Mouse (Mus musculus): ENCODE data around the gene Capg.

The Capg gene

DNA sequence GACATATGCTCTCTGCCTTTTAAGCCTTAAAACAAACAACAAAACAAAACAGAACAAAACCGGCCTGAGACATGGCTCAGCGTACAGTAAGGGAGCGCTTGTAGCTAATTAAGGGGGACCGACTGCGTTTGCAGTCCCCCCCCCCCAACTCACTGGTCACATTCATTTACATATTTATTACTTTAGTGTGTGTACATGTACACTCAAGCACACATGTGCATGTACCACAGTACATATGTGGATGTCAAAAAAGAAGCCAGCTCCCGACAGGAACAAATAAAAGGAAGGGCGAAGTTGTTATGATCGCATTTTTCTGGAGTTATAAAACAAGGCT lies 8.9 kb downstream of the Capg start:
- in situ Hi-C loops (cut with MboI; ENCODE audit: low pct_unique_long_range_greater_than_20kb in 1 of 2, low sequenced_read_pairs in 2 of 2, unreplicated experiment in 1 of 2) = loop anchor here (5.0 to 25.0 kb wide), 2 partner anchors 279 to 284 kb away; no protein-coding TSS in a partner anchor

DNA sequence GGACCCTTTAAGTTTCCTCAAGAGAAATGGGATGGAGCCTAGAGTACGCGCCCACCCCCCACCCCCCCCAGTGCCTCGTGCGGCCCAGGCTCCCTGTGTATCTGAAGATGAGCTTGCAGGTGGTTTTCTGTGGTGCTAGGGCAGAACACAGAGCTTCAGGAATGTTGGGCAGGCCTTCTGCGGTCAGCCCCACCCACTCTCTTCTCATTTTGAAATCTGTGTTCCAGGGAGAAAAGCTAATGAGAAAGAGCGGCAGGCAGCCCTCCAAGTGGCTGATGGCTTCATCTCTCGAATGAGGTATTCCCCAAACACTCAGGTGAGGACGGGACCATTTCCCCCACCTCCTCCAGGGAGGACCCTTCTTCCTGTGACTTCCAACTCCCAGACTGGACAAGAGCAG lies 16.6 kb downstream of the Capg start:
- in situ Hi-C loops (cut with MboI; ENCODE audit: low pct_unique_long_range_greater_than_20kb in 1 of 2, low sequenced_read_pairs in 2 of 2, unreplicated experiment in 1 of 2) = loop anchor here in 1 of 2 experiments (25.0 kb wide), 1 partner anchor 276 kb away; no protein-coding TSS in a partner anchor

DNA sequence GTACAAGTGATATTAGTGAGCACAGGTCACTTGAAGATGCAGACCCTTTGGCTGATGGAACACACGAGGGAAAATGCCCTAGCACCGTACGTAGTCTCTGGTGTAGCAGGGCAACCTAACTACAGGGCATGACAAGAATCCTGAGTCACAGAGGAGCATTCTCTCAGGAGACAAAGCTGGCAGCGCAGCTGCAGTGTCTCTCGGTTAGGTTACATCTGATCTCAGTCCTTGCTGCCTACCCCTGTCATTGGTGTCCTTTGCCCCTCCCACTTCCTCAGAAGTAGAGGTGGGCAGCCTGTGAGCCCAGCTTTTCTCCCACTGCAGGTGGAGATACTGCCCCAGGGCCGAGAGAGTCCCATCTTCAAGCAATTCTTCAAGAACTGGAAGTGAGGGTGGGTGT lies 18.3 kb downstream of the Capg start:
- in situ Hi-C loops (cut with MboI; ENCODE audit: low pct_unique_long_range_greater_than_20kb in 1 of 2, low sequenced_read_pairs in 2 of 2, unreplicated experiment in 1 of 2) = loop anchor here in 1 of 2 experiments (25.0 kb wide), 1 partner anchor 275 kb away; no protein-coding TSS in a partner anchor

DNA sequence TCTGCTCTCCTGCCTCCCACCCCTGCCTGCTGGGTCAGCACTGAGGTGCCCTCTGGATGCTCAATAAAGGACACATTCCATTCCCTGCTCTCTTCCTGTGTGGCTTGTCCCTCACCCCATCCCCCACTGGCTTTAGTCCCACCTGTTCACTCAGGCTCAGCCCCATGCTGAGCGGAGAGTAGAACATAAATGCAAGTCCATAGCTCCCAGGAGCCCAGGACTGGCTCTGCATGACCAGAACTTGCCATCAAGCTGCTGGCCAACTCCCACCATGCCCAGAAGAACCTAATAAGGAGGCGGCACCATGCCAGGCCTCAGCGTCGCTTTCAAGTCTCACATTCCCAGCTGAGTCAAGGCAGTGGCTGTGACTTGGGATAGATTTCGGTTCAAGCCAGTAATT lies 18.7 kb downstream of the Capg start:
- in situ Hi-C loops (cut with MboI; ENCODE audit: low pct_unique_long_range_greater_than_20kb in 1 of 2, low sequenced_read_pairs in 2 of 2, unreplicated experiment in 1 of 2) = loop anchor here in 1 of 2 experiments (25.0 kb wide), 1 partner anchor 274 kb away; no protein-coding TSS in a partner anchor

DNA sequence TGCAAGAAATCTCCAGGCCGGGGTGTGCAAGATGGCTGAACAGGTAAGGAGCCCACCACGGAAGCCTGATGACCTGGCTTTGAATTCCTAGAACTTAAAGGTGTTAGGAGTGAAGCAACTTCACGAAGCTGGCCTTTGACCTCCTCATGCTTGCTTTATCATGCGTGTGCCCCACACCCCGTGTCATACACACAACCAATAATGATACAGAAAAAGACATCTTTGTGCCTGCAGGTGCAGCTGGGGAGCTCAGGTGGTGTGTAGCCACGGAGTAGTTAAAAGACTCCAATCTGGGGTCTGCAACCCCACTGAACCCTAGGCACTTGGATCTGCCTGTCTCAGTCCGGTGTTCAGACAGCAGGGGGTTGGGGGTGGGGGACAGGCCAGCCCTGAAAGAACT lies 21.3 kb downstream of the Capg start:
- in situ Hi-C loops (cut with MboI; ENCODE audit: low pct_unique_long_range_greater_than_20kb in 1 of 2, low sequenced_read_pairs in 2 of 2, unreplicated experiment in 1 of 2) = loop anchor here in 1 of 2 experiments (25.0 kb wide), 1 partner anchor 272 kb away; no protein-coding TSS in a partner anchor

DNA sequence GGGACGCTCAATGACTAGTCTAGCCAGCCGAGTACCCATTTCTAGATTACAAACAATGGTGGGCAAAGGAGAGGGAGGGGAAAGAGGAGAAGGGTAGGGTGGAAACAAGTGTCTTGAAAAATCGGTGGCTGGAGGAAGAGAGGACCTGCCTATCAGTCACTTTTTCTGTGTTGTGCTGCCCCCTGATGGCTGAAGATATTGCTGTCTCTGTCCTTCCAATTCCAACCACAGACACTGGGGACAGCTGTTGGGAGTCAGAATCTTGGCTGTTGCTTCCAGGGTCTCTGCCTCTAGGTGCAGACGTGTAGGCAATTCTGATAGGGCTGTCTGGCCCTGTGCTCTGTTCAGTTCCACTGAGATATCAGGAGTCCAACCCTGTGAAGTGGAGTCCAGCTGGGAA lies 21.9 kb downstream of the Capg start:
- in situ Hi-C loops (cut with MboI; ENCODE audit: low pct_unique_long_range_greater_than_20kb in 1 of 2, low sequenced_read_pairs in 2 of 2, unreplicated experiment in 1 of 2) = loop anchor here in 1 of 2 experiments (25.0 kb wide), 1 partner anchor 271 kb away; no protein-coding TSS in a partner anchor

DNA sequence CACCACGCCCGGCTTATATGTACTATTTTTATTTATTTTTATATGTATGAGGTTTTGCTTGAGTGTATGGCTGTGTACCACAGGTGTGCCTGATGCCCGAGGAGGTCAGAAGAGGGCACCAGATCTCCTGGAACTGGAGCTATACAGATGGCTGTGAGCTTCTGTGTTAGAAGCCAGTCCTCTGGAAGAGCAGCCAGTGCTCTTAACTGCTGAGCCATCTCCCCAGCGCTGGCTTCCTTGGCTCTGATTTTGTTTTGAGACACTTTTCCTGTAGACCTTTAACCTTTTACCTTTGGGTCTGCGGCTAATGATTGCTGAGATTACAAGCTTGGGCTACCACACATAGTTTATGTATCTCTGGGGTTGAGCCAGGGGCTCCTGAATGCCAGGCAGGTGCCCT lies 23.3 kb downstream of the Capg start:
- in situ Hi-C loops (cut with MboI; ENCODE audit: low pct_unique_long_range_greater_than_20kb in 1 of 2, low sequenced_read_pairs in 2 of 2, unreplicated experiment in 1 of 2) = loop anchor here in 1 of 2 experiments (25.0 kb wide), 1 partner anchor 270 kb away; no protein-coding TSS in a partner anchor

DNA sequence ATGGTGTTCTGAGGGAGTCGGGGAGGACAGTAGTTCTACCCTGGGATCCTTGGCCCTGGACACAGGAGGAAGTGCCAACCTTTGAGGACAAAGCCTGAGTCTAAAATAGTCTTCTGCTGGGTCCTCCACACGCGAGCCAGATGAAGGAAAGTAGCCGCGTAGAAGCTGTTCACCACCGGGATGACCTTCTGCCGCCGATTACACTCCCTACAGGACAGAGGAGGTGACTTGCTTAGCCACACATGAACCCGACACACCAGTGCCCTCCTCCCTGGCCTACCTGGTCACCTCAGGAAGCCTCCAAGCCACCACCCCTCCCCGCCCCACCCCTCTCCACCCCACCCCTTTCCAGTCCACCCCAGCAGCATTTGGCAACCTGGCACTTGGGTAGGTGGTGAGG lies 24.5 kb downstream of the Capg start:
- in situ Hi-C loops (cut with MboI; ENCODE audit: low pct_unique_long_range_greater_than_20kb in 1 of 2, low sequenced_read_pairs in 2 of 2, unreplicated experiment in 1 of 2) = loop anchor here in 1 of 2 experiments (25.0 kb wide), 1 partner anchor 269 kb away; no protein-coding TSS in a partner anchor

DNA sequence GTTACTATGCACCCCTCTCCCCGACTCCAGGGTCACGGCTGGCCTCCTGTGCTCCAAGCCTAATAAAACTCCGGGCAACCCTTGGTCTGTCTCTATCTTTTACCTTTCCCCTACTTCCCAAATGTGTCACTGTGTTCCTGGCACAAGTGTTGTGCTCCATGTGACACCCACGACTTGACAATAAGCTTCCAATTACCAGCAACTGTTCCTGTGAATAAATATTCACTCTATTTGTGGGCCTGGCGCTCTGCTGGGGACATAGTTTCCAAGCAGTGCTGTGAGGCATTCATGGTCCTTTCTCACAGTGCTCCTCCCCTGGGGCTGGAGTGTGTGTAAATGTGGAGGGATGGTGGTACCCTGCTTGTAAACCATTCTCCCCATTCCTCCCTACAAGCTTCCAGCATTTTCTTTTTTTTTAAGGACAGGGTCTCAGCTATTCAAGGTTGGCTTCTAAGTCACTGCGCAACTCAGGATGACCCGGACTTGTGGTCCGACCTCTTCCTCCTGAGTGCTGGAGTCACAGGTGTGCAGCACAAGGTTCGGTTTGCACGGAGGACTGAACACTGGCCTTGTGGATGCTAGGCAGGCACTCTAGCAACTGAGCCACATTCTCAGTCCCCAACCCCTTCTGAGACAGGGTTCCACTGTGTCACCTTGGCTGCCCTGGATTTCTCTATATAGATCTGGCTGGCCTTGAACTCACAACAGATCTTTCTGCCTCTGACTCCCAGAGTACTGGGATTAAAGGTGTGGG lies 26.6 kb downstream of the Capg start:
- in situ Hi-C loops (cut with MboI; ENCODE audit: low pct_unique_long_range_greater_than_20kb in 1 of 2, low sequenced_read_pairs in 2 of 2, unreplicated experiment in 1 of 2) = loop anchor here in 1 of 2 experiments (5.0 to 25.0 kb wide), 2 partner anchors 34 to 266 kb away; no protein-coding TSS in a partner anchor

DNA sequence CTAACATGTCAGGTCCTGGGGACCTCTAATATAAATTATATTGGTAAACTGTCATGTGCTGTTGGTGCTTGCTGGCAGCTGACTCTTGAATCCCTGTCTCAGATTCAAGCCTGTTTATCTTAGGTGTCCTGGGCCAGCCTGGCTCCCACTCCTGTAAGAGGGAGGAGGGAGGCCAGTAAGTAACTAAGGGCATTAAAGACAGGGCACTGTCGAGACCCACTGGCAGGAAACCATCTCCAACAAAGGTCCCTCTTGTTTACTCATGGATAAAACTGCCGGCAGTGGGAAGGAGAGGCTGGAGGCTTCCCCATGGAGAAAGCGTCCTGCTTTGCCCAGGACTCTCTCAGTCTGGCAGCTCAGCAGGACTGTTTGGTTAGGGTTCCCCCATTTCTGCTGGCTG lies 27.6 kb downstream of the Capg start:
- in situ Hi-C loops (cut with MboI; ENCODE audit: low pct_unique_long_range_greater_than_20kb in 1 of 2, low sequenced_read_pairs in 2 of 2, unreplicated experiment in 1 of 2) = loop anchor here in 1 of 2 experiments (5.0 to 25.0 kb wide), 2 partner anchors 35 to 265 kb away; no protein-coding TSS in a partner anchor

DNA sequence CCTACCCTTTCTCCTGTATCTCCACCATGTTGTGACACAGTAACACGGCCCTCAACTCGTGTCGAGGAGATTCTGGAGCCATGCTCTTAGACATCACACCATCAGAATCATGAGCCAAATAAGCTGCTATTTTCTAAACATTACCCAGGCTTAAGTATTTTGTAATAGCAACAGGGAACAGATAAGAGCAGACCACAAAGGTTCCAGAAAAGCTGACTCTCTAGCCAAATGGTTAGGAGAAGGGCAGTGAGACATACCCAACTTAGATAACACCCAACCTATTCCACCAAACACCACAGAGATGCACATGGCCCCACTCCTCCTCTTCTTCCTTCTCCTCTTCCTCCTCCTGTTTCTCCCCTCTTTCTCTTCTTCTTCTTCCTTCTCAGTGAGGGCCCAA lies 31.9 kb downstream of the Capg start:
- in situ Hi-C loops (cut with MboI; ENCODE audit: low pct_unique_long_range_greater_than_20kb in 1 of 2, low sequenced_read_pairs in 2 of 2, unreplicated experiment in 1 of 2) = no loop called here

DNA sequence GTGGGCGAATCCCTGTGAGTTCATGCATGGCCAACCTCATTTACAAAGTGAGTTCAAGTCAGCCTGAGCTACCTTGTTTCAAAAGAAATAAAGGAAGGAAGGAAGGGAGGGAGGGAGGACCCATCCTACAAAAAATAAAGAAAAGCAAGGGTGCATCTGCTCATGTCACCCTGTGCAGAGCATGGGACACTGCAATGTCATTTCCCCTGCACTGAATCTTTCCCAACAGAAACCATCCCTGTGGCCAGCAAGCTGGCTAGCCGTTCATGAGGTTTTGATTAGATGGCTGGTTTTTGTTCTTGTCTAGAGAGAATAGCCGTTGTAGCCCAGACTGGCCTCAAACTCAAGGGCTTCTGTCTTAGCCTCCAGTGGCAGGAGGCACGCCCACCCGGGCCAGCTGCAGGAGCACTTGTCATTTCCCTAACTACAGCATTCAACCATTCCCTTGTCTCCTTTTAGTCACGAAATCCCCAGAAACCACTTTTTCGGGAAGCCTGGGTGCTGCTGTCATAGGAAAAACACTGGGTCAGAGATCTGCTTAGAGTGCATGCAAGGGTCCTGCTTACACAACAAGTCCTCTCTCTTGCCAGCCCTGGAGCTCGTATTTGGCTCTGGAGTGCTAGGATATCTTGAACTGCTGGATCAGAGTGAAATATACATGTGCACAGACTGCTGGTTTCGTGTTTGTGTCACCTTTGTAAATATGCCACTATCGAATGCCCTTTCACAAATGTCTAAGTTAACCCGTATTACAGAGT lies 37.6 kb downstream of the Capg start:
- in situ Hi-C loops (cut with MboI; ENCODE audit: low pct_unique_long_range_greater_than_20kb in 1 of 2, low sequenced_read_pairs in 2 of 2, unreplicated experiment in 1 of 2) = no loop called here

DNA sequence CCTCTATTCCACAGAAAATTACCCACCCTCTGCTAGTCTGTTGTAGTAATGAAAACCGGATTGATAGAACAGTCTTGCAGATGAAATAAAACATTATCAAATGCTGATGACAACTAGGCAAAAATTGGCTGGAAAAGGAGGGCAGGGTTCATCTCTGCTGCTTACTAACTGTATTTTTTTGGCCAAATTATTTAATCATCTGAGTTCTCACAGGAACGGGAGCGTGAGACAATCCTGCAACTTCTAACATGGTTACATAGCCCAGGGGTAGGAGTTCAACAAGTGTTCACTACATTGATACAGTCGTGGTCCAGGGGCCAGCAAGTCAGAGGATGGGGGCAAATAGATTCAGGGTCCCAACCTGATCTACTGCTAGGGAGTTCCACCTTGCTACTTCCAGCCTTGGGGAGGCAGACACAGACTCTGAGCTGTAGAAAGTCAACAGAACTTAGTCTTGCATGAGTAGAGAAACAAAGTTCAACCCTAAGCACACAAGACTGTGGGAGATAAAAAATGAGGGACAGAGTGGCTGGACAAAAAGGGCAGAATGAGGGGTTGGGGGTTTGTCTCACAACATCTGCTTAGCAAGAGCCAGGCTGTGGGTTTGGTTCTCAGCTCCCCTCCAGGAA lies 39.1 kb downstream of the Capg start:
- in situ Hi-C loops (cut with MboI; ENCODE audit: low pct_unique_long_range_greater_than_20kb in 1 of 2, low sequenced_read_pairs in 2 of 2, unreplicated experiment in 1 of 2) = no loop called here

DNA sequence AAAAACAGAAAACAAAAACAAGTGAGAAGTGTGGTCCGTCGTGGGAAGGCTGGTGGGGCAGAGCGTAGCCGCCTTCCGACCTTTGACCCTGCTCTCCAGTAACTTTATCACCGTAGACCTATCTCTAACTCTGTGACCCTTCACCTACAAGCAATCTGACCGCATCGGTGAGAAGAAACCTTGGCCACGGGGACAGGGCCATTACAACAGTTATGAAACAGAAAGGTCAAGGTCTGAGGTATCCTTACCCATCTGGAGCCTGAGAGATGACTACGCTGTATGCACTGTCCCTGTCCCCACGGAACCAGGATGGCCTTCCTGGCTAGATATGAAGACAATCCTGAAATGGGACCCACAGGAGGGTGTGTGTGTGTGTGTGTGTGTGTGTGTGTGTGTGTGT lies 40.0 kb downstream of the Capg start:
- in situ Hi-C loops (cut with MboI; ENCODE audit: low pct_unique_long_range_greater_than_20kb in 1 of 2, low sequenced_read_pairs in 2 of 2, unreplicated experiment in 1 of 2) = no loop called here

DNA sequence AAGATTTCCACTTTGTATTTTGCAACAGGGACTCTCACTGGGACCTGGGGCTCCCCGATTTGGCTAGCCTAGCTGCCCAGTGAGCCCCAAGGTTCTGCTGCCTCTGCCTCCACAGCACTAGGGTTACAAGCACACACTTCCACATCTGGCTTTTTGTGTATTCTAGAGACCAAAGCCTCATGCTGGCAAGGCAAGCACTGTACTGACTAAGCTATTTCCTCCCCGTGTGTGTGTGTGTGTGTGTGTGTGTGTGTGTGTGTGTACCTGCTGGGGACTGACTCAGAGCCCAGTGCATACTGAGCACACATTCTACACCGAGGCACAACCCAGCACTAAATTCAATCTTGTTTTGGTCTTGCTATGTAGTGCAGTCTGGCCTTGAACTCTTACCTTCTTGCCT lies 42.5 kb downstream of the Capg start:
- in situ Hi-C loops (cut with MboI; ENCODE audit: low pct_unique_long_range_greater_than_20kb in 1 of 2, low sequenced_read_pairs in 2 of 2, unreplicated experiment in 1 of 2) = no loop called here

DNA sequence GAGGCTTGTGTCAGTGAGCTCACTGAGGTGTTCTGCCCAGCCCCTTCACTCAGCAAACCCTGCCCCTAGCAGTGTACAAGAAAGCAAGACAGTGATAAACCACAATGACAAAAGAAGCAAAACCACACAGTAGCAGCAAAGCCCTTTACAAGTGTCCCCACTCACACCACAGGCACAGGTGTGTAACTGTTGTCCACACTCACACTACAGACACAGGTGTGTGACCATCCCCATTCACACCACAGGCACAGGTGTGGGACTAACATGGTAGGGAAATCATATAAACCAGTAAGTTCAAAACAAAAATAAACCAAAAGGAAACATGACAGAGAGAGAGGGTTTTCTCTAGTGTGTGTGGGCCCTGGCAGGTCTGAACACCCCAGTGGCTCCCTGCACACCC lies 44.1 kb downstream of the Capg start:
- in situ Hi-C loops (cut with MboI; ENCODE audit: low pct_unique_long_range_greater_than_20kb in 1 of 2, low sequenced_read_pairs in 2 of 2, unreplicated experiment in 1 of 2) = no loop called here

DNA sequence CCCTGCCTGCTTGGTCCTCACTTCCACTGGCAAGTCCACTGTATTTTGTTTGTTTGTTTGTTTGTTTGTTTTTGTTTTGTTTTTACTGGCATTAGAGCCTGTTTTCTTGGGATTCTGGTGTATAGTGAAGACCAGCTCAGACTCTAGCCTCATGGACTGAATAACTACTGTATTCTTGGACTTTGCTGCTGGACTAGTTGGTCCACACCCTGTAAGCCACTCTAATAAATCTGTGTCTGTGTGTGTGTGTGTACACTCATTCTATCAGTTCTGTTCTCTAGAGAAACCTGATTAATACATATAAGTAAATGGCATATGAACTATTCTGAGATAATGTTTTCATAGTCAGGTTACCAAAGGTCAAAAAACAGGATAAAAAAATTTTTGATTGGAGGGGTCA lies 45.9 kb downstream of the Capg start:
- in situ Hi-C loops (cut with MboI; ENCODE audit: low pct_unique_long_range_greater_than_20kb in 1 of 2, low sequenced_read_pairs in 2 of 2, unreplicated experiment in 1 of 2) = no loop called here

DNA sequence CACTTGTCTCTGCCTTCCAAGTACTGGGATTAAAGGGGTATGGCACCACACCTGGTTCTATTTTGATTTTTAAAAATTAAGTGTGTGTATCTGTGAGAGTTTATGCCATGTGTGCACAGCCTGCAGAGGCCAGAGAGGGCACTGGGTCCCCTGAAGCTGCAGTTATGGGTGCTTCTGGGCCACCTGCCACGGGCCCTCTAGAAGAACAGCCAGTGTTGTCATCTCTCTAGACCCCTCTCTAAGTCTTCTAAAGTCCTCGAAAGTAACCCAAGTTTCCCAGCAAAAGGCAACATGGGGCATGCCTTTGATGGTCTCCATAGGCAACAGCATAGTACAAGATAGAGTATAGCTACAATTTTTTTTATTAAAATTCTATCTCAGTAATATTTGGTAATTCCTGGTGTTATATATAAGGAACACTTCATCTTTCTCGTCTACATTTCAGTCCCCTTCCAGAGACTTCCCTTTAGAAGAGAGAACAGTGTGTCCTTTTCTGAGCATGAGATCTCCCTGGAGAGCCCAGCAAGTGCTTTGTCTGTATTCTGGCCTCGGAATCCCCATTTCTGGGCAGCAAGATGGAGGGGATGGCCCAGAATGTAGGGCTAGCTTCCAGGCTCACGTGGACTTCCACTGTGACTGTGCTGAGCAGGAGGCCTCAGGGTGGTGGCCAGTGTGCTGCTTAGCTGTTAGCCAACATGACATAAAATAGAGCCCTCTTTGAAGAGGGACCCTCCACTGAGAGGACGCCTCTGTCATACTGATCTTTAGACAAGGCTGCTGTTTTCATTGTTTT lies 49.0 kb downstream of the Capg start:
- in situ Hi-C loops (cut with MboI; ENCODE audit: low pct_unique_long_range_greater_than_20kb in 1 of 2, low sequenced_read_pairs in 2 of 2, unreplicated experiment in 1 of 2) = no loop called here

All from mouse embryonic stem cell (cell line).